Mouse (Mus musculus) heart, embryonic 10.5 days (tissue): Measurements from ENCODE around the gene Fat1. TPM values are rescaled to one million over a fixed set of nuclear protein-coding genes. Genes with fewer than 3 reads are reported as not detected.

Experiments
- DNase-seq: peaks from one replicate; pipeline ENCODE4 v3.0.0-alpha.2; 2017; ENCODE audit warnings: low spot score
- H3K27ac ChIP-seq: fragments of 300-500 bp; sonication (generic); 2 replicates; pipeline ENCODE4 v1.5.1; 2016; ENCODE audit warnings: mild to moderate bottlenecking
- H3K27me3 ChIP-seq: fragments of 300-500 bp; sonication (generic); 2 replicates; pipeline ENCODE4 v1.6.1; 2016; ENCODE audit warnings: mild to moderate bottlenecking; ENCODE audit not compliant: poor library complexity, insufficient read depth, severe bottlenecking
- H3K36me3 ChIP-seq: fragments of 300-500 bp; sonication (generic); 2 replicates; pipeline ENCODE4 v1.6.1; 2016; ENCODE audit warnings: mild to moderate bottlenecking, moderate library complexity
- H3K4me1 ChIP-seq: fragments of 300-500 bp; sonication (generic); 2 replicates; pipeline ENCODE4 v1.6.1; 2016; ENCODE audit warnings: mild to moderate bottlenecking
- H3K4me3 ChIP-seq: fragments of 300-500 bp; sonication (generic); 2 replicates; pipeline ENCODE4 v1.5.1; 2016; ENCODE audit warnings: mild to moderate bottlenecking, moderate library complexity
- H3K9me3 ChIP-seq: fragments of 300-500 bp; sonication (generic); 2 replicates; pipeline ENCODE4 v1.6.1; 2016; ENCODE audit warnings: mild to moderate bottlenecking, moderate library complexity
- WGBS: fragments of 180-500 bp; shearing (Covaris S2); methylation state at CpG from one replicate; pipeline ENCODE4 v1.1.7; 2016; 5-methylcytosine and 5-hydroxymethylcytosine counted together
- polyA plus RNA-seq: library from polyadenylated mRNA; unstranded; fragments of >200 nt; fragmentation: Nextera tagmentation; extraction: Ambion mirVana; gene quantifications from 2 replicates; pipeline ENCODE4 v1.2.1, GENCODE M21; 2016

Fat1 gene
- 16.2 and 18.0 TPM in 2 replicates for polyA plus RNA-seq

- peaks cover 10% of the 10 kb centered on the region for H3K4me1 ChIP-seq
- peak within 1 kb of the TSS; percentile 80 for H3K4me3 ChIP-seq
- peak; percentile 95 for DNase-seq
- H3K27ac ChIP-seq: peak within 1 kb of the TSS; percentile 97
- no peaks in the 10 kb centered on the region for H3K9me3 ChIP-seq
- no peaks in the 10 kb centered on the region for H3K36me3 ChIP-seq
- WGBS: under 1% methylated on average over 49 of the region's 49 CpGs
- no peaks in the 10 kb centered on the region for H3K27me3 ChIP-seq
Observed at GRCm38 (mm10) chr8:44934850-44935497, at the start of gene Fat1. Fat1 (plus strand) TSS chr8:44935447.

- Histone ChIP-seq H3K9me3 (no peaks in the 10 kb centered on the region), H3K4me3 (no peak overlapping the region), H3K4me1 (no peaks in the 10 kb centered on the region), H3K27me3 (no peaks in the 10 kb centered on the region), H3K27ac (no peak overlapping the region), H3K36me3 (no peaks in the 10 kb centered on the region)
- WGBS: 73% methylated on average over 6 of the region's 6 CpGs
- no peak for DNase-seq
Observed at GRCm38 (mm10) chr8:44894626-44895025, 40.6 kb upstream of the Fat1 start.

- H3K9me3 ChIP-seq: no peaks in the 10 kb centered on the region
- WGBS: 70% methylated on average over 12 of the region's 12 CpGs
- H3K36me3 ChIP-seq: no peaks in the 10 kb centered on the region
- H3K4me3 ChIP-seq: no peak overlapping the region
- no peak for DNase-seq
- H3K4me1 ChIP-seq: no peaks in the 10 kb centered on the region
- H3K27me3 ChIP-seq: no peaks in the 10 kb centered on the region
- no peak overlapping the region for H3K27ac ChIP-seq
Observed at GRCm38 (mm10) chr8:44899575-44899991, 35.7 kb upstream of the Fat1 start.

GRCm38 (mm10) chr8:44911126-44911903, 23.9 kb upstream of the Fat1 start:
- H3K36me3 ChIP-seq: no peaks in the 10 kb centered on the region
- WGBS: 79% methylated on average over 12 of the region's 12 CpGs
- H3K4me1 ChIP-seq: no peaks in the 10 kb centered on the region
- no peak overlapping the region for H3K27ac ChIP-seq
- DNase-seq: no peak
- H3K27me3 ChIP-seq: no peaks in the 10 kb centered on the region
- H3K9me3 ChIP-seq: no peaks in the 10 kb centered on the region
- H3K4me3 ChIP-seq: no peak overlapping the region

- H3K27ac ChIP-seq: no peak overlapping the region
- H3K9me3 ChIP-seq: no peaks in the 10 kb centered on the region
- no peaks in the 10 kb centered on the region for H3K36me3 ChIP-seq
- WGBS: 82% methylated on average over 12 of the region's 12 CpGs
- DNase-seq: no peak
- no peaks in the 10 kb centered on the region for H3K27me3 ChIP-seq
- H3K4me3 ChIP-seq: no peak overlapping the region
- H3K4me1 ChIP-seq: no peaks in the 10 kb centered on the region
Observed at GRCm38 (mm10) chr8:44919487-44920082, 15.7 kb upstream of the Fat1 start.

GRCm38 (mm10) chr8:44920379-44921032, 14.7 kb upstream of the Fat1 start:
- no peaks in the 10 kb centered on the region for H3K4me1 ChIP-seq
- no peaks in the 10 kb centered on the region for H3K36me3 ChIP-seq
- H3K4me3 ChIP-seq: no peak overlapping the region
- H3K9me3 ChIP-seq: no peaks in the 10 kb centered on the region
- no peak for DNase-seq
- no peak overlapping the region for H3K27ac ChIP-seq
- H3K27me3 ChIP-seq: no peaks in the 10 kb centered on the region
- 82% methylated on average over 7 of the region's 7 CpGs for WGBS

- no peak for DNase-seq
- Histone ChIP-seq H3K4me1 (no peaks in the 10 kb centered on the region), H3K4me3 (no peak overlapping the region), H3K36me3 (no peaks in the 10 kb centered on the region), H3K9me3 (no peaks in the 10 kb centered on the region), H3K27me3 (no peaks in the 10 kb centered on the region), H3K27ac (no peak overlapping the region)
- 83% methylated on average over 5 of the region's 5 CpGs for WGBS
Observed at GRCm38 (mm10) chr8:44924995-44925394, 10.3 kb upstream of the Fat1 start.

- Histone ChIP-seq H3K4me1 (peaks cover 4% of the 10 kb centered on the region; the same call in 1 of the 2 replicates), H3K36me3 (no peaks in the 10 kb centered on the region), H3K9me3 (no peaks in the 10 kb centered on the region), H3K27ac (no peak overlapping the region), H3K27me3 (no peaks in the 10 kb centered on the region), H3K4me3 (no peak overlapping the region)
- 84% methylated on average over 3 of the region's 3 CpGs for WGBS
- no peak for DNase-seq
Observed at GRCm38 (mm10) chr8:44930058-44930457, 5.2 kb upstream of the Fat1 start.

- Histone ChIP-seq H3K27ac (no peak overlapping the region), H3K36me3 (no peaks in the 10 kb centered on the region), H3K4me1 (peaks cover 4% of the 10 kb centered on the region; the same call in 1 of the 2 replicates), H3K4me3 (no peak overlapping the region), H3K27me3 (no peaks in the 10 kb centered on the region), H3K9me3 (no peaks in the 10 kb centered on the region)
- peak; percentile 66 for DNase-seq
- WGBS: 86% methylated on average over 9 of the region's 9 CpGs
Observed at GRCm38 (mm10) chr8:44932546-44933342, 2.5 kb upstream of the Fat1 start.

GRCm38 (mm10) chr8:44933478-44933877, 1.8 kb upstream of the Fat1 start:
- WGBS: 44% methylated on average over 6 of the region's 6 CpGs
- Histone ChIP-seq H3K9me3 (no peaks in the 10 kb centered on the region), H3K4me1 (peaks cover 4% of the 10 kb centered on the region; the same call in 1 of the 2 replicates), H3K36me3 (no peaks in the 10 kb centered on the region), H3K27me3 (no peaks in the 10 kb centered on the region), H3K27ac (no peak overlapping the region), H3K4me3 (peak overlapping the region; percentile 80)
- DNase-seq: no peak

GRCm38 (mm10) chr8:44934416-44934815, 831 bp upstream of the Fat1 start:
- DNase-seq: no peak
- H3K36me3 ChIP-seq: no peaks in the 10 kb centered on the region
- 4% methylated on average over 13 of the region's 13 CpGs for WGBS
- peak overlapping the region; percentile 97 for H3K27ac ChIP-seq
- peak overlapping the region; percentile 80 for H3K4me3 ChIP-seq
- H3K4me1 ChIP-seq: peaks cover 4% of the 10 kb centered on the region
- no peaks in the 10 kb centered on the region for H3K27me3 ChIP-seq
- H3K9me3 ChIP-seq: no peaks in the 10 kb centered on the region

- Histone ChIP-seq H3K4me1 (peaks cover 10% of the 10 kb centered on the region), H3K27ac (peak overlapping the region; percentile 97), H3K36me3 (no peaks in the 10 kb centered on the region), H3K9me3 (no peaks in the 10 kb centered on the region), H3K4me3 (peak overlapping the region; percentile 80), H3K27me3 (no peaks in the 10 kb centered on the region)
- DNase-seq: peak; percentile 92
- WGBS: under 1% methylated on average over 24 of the region's 24 CpGs
Observed at GRCm38 (mm10) chr8:44935741-44936140, 494 bp downstream of the Fat1 start.
